Mouse (Mus musculus): ENCODE data around the gene Ly6g6e.

GRCm38 (mm10) chr17:35096597-35096996 is 19.9 kb downstream of the Ly6g6e start:
- TF ChIP-seq CTCF (IDR thresholded peaks at IDR 0.05; ENCODE audit: borderline replicate concordance, insufficient read depth, low read depth, low read length) (no peak), POLR2A (IDR thresholded peaks at IDR 0.05; ENCODE audit: borderline replicate concordance, insufficient read depth, low read length) (no peak)

Data from cerebellum, adult 2 months (tissue).